Comparison of ENCODE assay signal across 8 mouse cellular contexts in the genomic region with DNA sequence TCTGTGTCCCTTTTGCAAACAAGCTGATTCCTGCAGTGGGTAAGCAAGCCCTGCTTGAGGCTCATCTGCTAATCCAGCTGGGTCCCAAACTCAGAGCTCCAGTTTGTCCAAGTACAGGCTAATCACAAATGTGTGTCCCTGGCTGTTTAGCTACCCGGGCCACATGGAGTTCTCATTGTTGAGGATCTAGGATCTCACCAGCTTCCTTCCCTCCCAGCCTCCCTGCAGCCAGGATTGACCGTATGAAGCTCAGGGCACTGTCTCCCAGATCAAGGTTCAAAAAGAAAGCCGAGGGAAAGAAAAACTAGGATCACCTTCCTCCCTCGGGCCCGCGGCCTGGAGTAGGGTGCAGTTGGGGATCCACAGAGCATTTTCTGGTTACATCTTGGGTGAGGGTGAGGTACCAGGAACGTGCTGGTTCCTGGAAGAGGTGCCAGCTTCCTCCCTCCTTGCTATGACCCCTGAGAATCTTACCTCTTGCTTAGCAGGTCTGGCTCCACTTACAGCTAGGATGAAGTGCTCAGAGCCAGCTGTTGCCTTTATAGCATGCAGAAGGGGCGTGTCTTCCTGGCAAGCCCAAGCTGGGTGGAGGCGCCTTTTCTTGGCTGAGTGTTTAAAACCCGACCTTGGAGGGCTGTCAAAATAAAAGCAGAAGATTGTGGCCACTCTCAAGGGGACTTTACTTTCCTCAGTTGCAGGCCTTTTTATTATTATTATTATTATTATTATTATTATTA. TPM values are rescaled to one million over a fixed set of nuclear protein-coding genes. Genes with fewer than 3 reads are reported as not detected.
A peak's percentile ranks its signal among the peaks of the same experiment; 100 is the strongest.
DNase-seq lines count a peak whose midpoint lies in the region.

A gene (minus strand): TSS at position 518 of the 737 bp plus-strand sequence.

- DNase-seq in spleen, adult 18-20 months, result peak; percentile 60 to 70
- no peak for DNase-seq in spleen, adult 12 weeks (ENCODE audit: low spot score)
- DNase-seq in gastrocnemius, postnatal 4 days (ENCODE audit: low spot score in 2 of 2), result peak in 1 of 2 experiments; percentile 54
- peak; percentile 73 for DNase-seq in kidney, postnatal 10 days
- peak; percentile 86 for DNase-seq in lung, postnatal 25 days (ENCODE audit: low spot score)
- DNase-seq in testis, postnatal 14 days (ENCODE audit: low spot score), result peak; percentile 59
- DNase-seq in cerebellum, postnatal 14 days, result no peak
- no peak for DNase-seq in frontal cortex, postnatal 14 days (ENCODE audit: low spot score in 2 of 2)

RNA-seq across cellular contexts. Expression of the gene that starts here (rescaled TPM):
- 10 to 100 TPM; 30.5 to 49.2 TPM for total RNA-seq in gastrocnemius, postnatal 4 days (2021)

Comparison
In these comparisons a context has a peak if more than half of its experiments do, and no peak if none do; other contexts are left out.
1. DNase-seq: peak in spleen, adult 18-20 months (2 of 2), kidney, postnatal 10 days (single experiment), lung, postnatal 25 days (single experiment) and testis, postnatal 14 days (single experiment); none in spleen, adult 12 weeks (single experiment), cerebellum, postnatal 14 days (0 of 2) and frontal cortex, postnatal 14 days (0 of 2).